Mouse (Mus musculus) limb, embryonic 15.5 days (tissue): ENCODE results near the gene Sec61a1. TPM values are rescaled to one million over a fixed set of nuclear protein-coding genes. Genes with fewer than 3 reads are reported as not detected.
A peak's percentile ranks its signal among the peaks of the same experiment; 100 is the strongest.

ENCODE experiments used
- ATAC-seq: fragments of 200-750 bp; cut with Nextera tagmentation; 2 replicates; pipeline ENCODE4 v1.8.0; 2017; ENCODE audit warnings: low read depth, moderate TSS enrichment; ENCODE audit not compliant: insufficient number of reproducible peaks, low FRiP score, low TSS enrichment
- H3K27ac ChIP-seq: fragments of 300-500 bp; sonication (generic); 2 replicates; pipeline ENCODE4 v1.5.1; 2015; ENCODE audit warnings: moderate library complexity, mild to moderate bottlenecking, inconsistent platforms
- H3K27me3 ChIP-seq: fragments of 300-500 bp; sonication (generic); 2 replicates; pipeline ENCODE4 v1.6.1; 2015; ENCODE audit warnings: inconsistent platforms
- H3K36me3 ChIP-seq: fragments of 300-500 bp; sonication (generic); 2 replicates; pipeline ENCODE4 v1.6.1; 2015; ENCODE audit warnings: inconsistent platforms
- H3K4me1 ChIP-seq: fragments of 300-500 bp; sonication (generic); 2 replicates; pipeline ENCODE4 v1.6.1; 2015; ENCODE audit warnings: inconsistent platforms
- H3K4me2 ChIP-seq: fragments of 300-500 bp; sonication (generic); 2 replicates; pipeline ENCODE4 v1.6.1; 2015; ENCODE audit warnings: mild to moderate bottlenecking, inconsistent platforms
- H3K4me3 ChIP-seq: fragments of 300-500 bp; sonication (generic); 2 replicates; pipeline ENCODE4 v1.5.1; 2015; ENCODE audit warnings: mild to moderate bottlenecking, inconsistent platforms
- H3K9ac ChIP-seq: fragments of 300-500 bp; sonication (generic); 2 replicates; pipeline ENCODE4 v1.6.1; 2015; ENCODE audit warnings: inconsistent platforms
- H3K9me3 ChIP-seq: fragments of 300-500 bp; sonication (generic); 2 replicates; pipeline ENCODE4 v1.6.1; 2016; ENCODE audit warnings: inconsistent platforms
- WGBS: fragments of 180-500 bp; shearing (Covaris S2); methylation state at CpG from one replicate; pipeline ENCODE4 v1.1.7; 2015; 5-methylcytosine and 5-hydroxymethylcytosine counted together
- polyA plus RNA-seq: library from polyadenylated mRNA; unstranded; fragments of >200 nt; fragmentation: Nextera tagmentation; extraction: Ambion mirVana; gene quantifications from 2 replicates; pipeline ENCODE4 v1.2.1, GENCODE M21; 2015

The Sec61a1 gene
- 299 and 301 TPM in 2 replicates for polyA plus RNA-seq

DNA sequence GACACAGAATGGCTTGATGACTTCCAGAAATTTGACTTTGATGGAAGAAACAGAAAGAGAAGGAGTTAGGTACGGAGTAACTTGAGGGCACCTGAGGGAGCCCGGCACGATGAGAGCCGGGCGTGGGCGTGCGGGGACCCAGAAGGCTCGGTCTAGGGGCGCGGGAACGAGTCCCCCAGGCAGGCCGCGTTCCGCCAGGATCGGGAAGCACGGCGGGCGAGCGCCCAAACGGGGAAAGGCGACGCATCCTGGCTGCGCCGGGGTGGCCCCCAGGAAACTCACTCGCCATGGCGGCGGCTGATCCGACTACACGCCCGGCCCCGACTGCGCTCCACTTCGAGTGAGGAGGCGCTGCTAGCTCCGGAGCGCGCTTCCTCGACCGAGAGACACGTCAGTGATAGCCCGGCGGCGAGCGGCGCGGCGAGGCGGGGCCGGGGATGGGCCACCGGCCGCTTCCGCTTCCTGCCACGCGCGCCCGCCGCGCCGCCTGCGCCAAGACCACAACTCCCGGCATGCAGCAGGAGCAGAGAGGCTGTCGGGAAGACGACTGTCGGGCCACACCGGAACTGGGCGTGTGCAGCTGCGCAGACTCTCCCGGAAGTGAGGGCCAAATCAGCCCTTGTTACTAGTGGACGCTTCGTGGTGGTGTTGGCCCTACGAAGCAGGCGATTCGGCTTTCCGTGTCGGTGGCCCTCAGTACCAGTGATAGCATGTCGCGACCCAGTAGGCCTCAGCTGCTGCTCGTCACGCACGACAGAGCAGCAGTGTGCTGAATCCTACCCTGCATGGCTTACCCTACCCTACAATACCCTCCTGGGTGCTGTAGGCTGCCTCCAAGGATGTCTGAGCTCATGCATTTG is at the start of gene Sec61a1:
TSS of gene Sec61a1 (minus strand) at position 502 of the 860 bp plus-strand sequence.
- under 1% methylated on average over 80 of the region's 80 CpGs for WGBS
- Histone ChIP-seq H3K27ac (peak within 1 kb of the TSS; percentile 93), H3K27me3 (no peaks in the 10 kb centered on the region), H3K9me3 (no peaks in the 10 kb centered on the region), H3K36me3 (peaks cover 30% of the 10 kb centered on the region), H3K4me2 (peak within 1 kb of the TSS; percentile 86), H3K9ac (peak within 1 kb of the TSS; percentile 97), H3K4me3 (peak within 1 kb of the TSS; percentile 99), H3K4me1 (peaks cover 22% of the 10 kb centered on the region)
- ATAC-seq = peak; percentile 95

- H3K4me1 ChIP-seq = no peaks in the 10 kb centered on the region
- H3K9ac ChIP-seq = no peak overlapping the region
- H3K9me3 ChIP-seq = no peaks in the 10 kb centered on the region
- no peak overlapping the region for H3K4me2 ChIP-seq
- 12% methylated on average over 7 of the region's 7 CpGs for WGBS
- H3K27ac ChIP-seq = no peak overlapping the region
- no peaks in the 10 kb centered on the region for H3K36me3 ChIP-seq
- ATAC-seq = no peak
- no peak overlapping the region for H3K4me3 ChIP-seq
- H3K27me3 ChIP-seq = peaks cover 23% of the 10 kb centered on the region
These were observed 48.0 kb upstream of the Sec61a1 start for GRCm38 (mm10) chr6:88566676-88567075.

- Histone ChIP-seq H3K9me3 (no peaks in the 10 kb centered on the region), H3K27ac (no peak overlapping the region), H3K4me1 (no peaks in the 10 kb centered on the region), H3K27me3 (peaks cover 23% of the 10 kb centered on the region), H3K9ac (no peak overlapping the region), H3K36me3 (no peaks in the 10 kb centered on the region), H3K4me2 (no peak overlapping the region), H3K4me3 (no peak overlapping the region)
- no peak for ATAC-seq
- 29% methylated on average over 6 of the region's 6 CpGs for WGBS
These were observed 46.3 kb upstream of the Sec61a1 start for GRCm38 (mm10) chr6:88565033-88565432.

DNA sequence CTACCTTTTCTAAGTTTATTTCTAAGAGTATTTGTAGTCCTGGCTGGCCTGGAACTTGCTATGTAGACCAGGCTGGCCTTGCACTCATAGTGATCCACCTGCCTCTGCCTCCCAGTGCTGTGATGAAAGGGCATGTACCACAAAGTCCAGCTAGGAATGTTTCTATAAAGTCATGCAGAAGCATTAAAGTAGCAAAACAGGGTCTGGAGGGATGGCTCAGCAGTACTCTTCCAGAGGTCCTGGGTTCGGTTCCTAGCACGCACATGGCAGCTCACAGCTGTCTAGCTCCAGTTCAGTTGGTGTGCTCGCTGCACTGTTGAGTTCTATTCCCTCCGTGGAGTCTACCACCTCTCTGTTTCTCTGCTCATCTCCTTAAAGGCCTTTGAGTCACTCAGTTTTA is 41.5 kb upstream of the Sec61a1 start:
- WGBS = 85% methylated on average over 4 of the region's 4 CpGs
- no peak overlapping the region for H3K9ac ChIP-seq
- H3K4me3 ChIP-seq = no peak overlapping the region
- H3K27me3 ChIP-seq = peaks cover 7% of the 10 kb centered on the region
- no peaks in the 10 kb centered on the region for H3K36me3 ChIP-seq
- H3K4me1 ChIP-seq = no peaks in the 10 kb centered on the region; the same call in 1 of the 2 replicates
- H3K9me3 ChIP-seq = no peaks in the 10 kb centered on the region
- ATAC-seq = no peak
- no peak overlapping the region for H3K27ac ChIP-seq
- H3K4me2 ChIP-seq = no peak overlapping the region

GRCm38 (mm10) chr6:88559688-88560087 is 41.0 kb upstream of the Sec61a1 start:
- H3K9ac ChIP-seq = no peak overlapping the region
- no peak overlapping the region for H3K4me2 ChIP-seq
- H3K4me3 ChIP-seq = no peak overlapping the region
- H3K27me3 ChIP-seq = peaks cover 5% of the 10 kb centered on the region
- no peaks in the 10 kb centered on the region for H3K9me3 ChIP-seq
- no peaks in the 10 kb centered on the region for H3K36me3 ChIP-seq
- H3K27ac ChIP-seq = no peak overlapping the region
- ATAC-seq = no peak
- WGBS = 45% methylated on average over 5 of the region's 5 CpGs
- H3K4me1 ChIP-seq = no peaks in the 10 kb centered on the region; the same call in 1 of the 2 replicates

DNA sequence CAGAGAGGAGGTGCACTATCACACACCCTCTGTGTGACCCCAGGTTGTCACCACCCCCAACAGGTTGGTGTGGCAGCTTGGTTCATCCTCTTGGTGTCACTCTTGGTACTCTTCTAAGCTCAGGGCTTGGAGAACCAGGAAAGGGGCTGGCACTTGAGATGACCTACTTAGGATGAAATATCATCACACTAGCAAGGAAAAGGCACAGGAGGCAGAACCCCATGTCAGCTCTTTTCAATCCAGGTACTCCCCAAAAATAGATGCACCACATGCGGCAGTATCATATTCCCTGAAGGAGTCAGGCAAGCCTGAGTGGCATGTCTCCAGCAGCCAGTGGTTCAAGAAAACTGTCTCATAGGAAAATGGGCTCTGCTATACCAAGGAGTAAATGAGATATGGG is 39.4 kb upstream of the Sec61a1 start:
- Histone ChIP-seq H3K27ac (no peak overlapping the region), H3K4me2 (no peak overlapping the region), H3K9me3 (no peaks in the 10 kb centered on the region), H3K27me3 (no peaks in the 10 kb centered on the region), H3K9ac (no peak overlapping the region), H3K4me1 (no peaks in the 10 kb centered on the region; the same call in 1 of the 2 replicates), H3K4me3 (no peak overlapping the region), H3K36me3 (no peaks in the 10 kb centered on the region)
- 61% methylated on average over 1 of the region's 1 CpGs for WGBS
- ATAC-seq = no peak

- Histone ChIP-seq H3K9ac (no peak overlapping the region), H3K4me3 (no peak overlapping the region), H3K36me3 (no peaks in the 10 kb centered on the region), H3K27ac (no peak overlapping the region), H3K4me2 (no peak overlapping the region), H3K27me3 (no peaks in the 10 kb centered on the region), H3K9me3 (no peaks in the 10 kb centered on the region), H3K4me1 (no peaks in the 10 kb centered on the region; the same call in 1 of the 2 replicates)
- no peak for ATAC-seq
- 22% methylated on average over 4 of the region's 4 CpGs for WGBS
These were observed 38.8 kb upstream of the Sec61a1 start for GRCm38 (mm10) chr6:88557548-88557947.

DNA sequence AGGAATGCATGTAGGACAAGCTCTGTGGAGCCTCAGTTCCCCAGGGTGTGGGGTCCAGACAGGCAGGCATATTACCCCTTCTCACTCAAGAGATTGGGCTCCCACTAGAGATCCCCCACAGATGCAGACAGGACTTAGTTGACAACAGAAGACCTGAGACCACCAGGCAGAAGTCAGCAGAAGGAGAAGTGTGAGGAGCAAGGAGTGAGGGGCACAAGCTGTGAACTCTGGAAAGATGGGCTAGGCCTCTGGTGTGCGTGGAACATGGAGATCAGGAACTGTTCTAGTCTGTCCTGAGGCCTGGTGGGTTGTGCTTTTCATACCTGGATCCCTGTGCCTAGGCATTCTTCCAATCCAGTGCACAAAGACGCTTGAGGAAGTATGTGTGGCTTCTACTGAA is 31.2 kb upstream of the Sec61a1 start:
- Histone ChIP-seq H3K4me2 (no peak overlapping the region), H3K4me3 (no peak overlapping the region), H3K9ac (no peak overlapping the region), H3K36me3 (no peaks in the 10 kb centered on the region), H3K27me3 (peaks cover 31% of the 10 kb centered on the region), H3K27ac (no peak overlapping the region), H3K4me1 (no peaks in the 10 kb centered on the region), H3K9me3 (no peaks in the 10 kb centered on the region)
- WGBS = 75% methylated on average over 2 of the region's 2 CpGs
- no peak for ATAC-seq

- no peak for ATAC-seq
- Histone ChIP-seq H3K4me3 (no peak overlapping the region), H3K4me1 (no peaks in the 10 kb centered on the region), H3K4me2 (no peak overlapping the region), H3K36me3 (no peaks in the 10 kb centered on the region), H3K9me3 (no peaks in the 10 kb centered on the region), H3K27me3 (peaks cover 37% of the 10 kb centered on the region), H3K9ac (no peak overlapping the region), H3K27ac (no peak overlapping the region)
- WGBS = 32% methylated on average over 4 of the region's 4 CpGs
These were observed 30.6 kb upstream of the Sec61a1 start for GRCm38 (mm10) chr6:88549137-88549814.

DNA sequence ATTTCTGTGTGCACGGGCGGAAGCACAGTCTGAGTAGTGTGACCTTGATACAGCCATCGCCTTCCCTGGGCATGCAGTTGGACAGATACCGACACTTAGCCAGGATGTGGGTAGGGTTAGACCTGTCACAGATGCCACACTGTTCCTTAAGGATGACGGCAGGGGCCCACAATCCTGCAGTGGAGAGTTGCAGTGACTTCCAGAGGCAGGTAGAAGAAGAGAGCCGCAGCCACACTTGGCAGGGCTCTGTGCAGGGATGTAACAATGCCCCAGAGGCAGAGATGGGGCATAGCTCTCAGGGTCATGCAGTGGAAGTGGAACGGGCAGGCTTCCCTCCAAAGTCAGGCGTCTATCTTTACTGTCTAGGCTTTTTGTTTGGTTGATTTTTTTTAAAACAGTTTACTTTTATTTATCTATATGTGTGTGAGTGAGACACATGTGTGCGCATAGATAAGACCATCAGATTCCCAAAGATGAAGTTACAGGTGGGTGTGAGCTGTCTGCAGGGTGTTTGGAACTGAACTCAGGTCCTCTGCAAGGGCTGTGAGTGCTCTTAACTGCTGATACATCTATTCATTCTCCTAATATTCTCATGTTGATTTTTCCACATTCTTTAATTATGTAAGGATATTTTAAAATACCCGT is 29.8 kb upstream of the Sec61a1 start:
- Histone ChIP-seq H3K4me3 (no peak overlapping the region), H3K27me3 (peaks cover 39% of the 10 kb centered on the region), H3K9me3 (no peaks in the 10 kb centered on the region), H3K4me2 (no peak overlapping the region), H3K27ac (no peak overlapping the region), H3K36me3 (no peaks in the 10 kb centered on the region), H3K9ac (no peak overlapping the region), H3K4me1 (no peaks in the 10 kb centered on the region)
- 73% methylated on average over 10 of the region's 10 CpGs for WGBS
- ATAC-seq = no peak

DNA sequence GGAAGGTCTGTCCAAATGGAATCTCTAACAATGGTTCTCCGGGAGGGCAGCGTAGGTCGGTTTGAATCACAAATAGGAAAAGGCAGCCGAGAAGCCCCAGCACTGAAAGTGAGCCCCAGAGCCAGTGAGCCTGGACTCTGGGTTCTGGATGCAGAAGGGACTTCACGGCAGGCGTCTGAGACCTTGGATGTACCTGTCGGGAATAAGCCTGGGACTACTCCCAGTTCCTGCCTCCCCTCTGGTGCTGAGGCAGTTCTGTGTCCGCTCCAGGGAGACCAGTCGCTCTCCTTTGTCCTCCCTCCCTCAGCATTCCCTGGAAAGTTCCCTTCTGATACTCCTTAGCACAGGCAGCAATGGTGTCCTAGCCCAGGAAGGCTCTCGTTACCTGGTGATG is 26.7 kb upstream of the Sec61a1 start:
- no peaks in the 10 kb centered on the region for H3K36me3 ChIP-seq
- peaks cover 48% of the 10 kb centered on the region for H3K27me3 ChIP-seq
- no peak overlapping the region for H3K27ac ChIP-seq
- no peak overlapping the region for H3K4me2 ChIP-seq
- no peaks in the 10 kb centered on the region for H3K9me3 ChIP-seq
- no peak for ATAC-seq
- H3K9ac ChIP-seq = no peak overlapping the region
- no peaks in the 10 kb centered on the region for H3K4me1 ChIP-seq
- WGBS = 45% methylated on average over 10 of the region's 10 CpGs
- no peak overlapping the region for H3K4me3 ChIP-seq
